ENCODE assay signal across 8 mouse cellular contexts in the genomic region with DNA sequence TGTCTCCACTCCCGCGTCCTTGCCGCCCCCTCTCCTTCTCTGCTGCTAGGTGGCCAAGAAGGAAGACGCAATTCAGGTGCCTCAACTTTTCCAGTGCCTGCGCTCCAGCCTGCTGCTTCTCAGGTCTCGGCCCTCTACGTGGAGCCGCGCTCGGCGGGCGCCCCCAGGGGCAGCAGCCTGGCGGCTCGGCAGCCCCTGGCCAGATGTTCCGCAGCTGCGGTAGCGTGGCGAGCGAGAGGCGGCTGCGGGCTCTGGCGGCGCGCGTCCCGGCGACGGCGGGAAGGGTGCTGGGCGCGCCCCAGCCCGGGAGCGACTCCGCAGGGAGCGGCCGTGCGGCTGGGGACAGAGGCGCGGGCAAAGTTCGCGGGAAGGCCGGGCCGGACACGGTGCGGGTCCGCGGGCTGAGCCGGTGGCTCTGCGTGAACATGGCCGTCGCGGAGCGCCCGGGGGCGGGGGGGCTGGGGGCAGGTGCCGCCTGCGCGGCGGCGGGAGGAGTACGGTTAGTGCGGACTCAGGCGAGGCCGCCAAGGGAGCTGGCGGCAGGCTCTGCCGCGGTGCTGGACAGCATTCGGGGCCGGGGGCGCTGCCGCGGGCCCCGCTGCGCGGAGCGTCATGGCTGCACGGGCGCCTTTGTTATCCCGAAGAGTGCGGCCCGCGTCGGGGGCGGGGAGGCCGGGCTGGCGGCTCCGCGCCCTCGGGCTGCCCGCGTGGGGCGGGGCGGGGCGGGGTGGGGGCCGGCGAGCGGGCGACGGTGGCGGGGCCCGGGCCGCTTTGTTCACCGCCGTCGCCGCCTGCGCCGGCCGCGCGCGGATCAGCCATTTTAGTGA. TPM values are rescaled to one million over a fixed set of nuclear protein-coding genes. Genes with fewer than 3 reads are reported as not detected.
DNase-seq lines count a peak whose midpoint lies in the region; ATAC-seq and TF ChIP-seq lines count a peak whose summit lies in the region.

No protein-coding gene starts in this region.

- 13% methylated on average over 17 of the region's 112 CpGs for WGBS in embryonic facial prominence, embryonic 14.5 days
- 12% methylated on average over 32 of the region's 112 CpGs for WGBS in hindbrain, embryonic 11.5 days
- 17% methylated on average over 29 of the region's 112 CpGs for WGBS in limb, embryonic 14.5 days
- 8% methylated on average over 26 of the region's 112 CpGs for WGBS in neural tube, embryonic 11.5 days

- peaks cover 14% of the 10 kb centered on the region for H3K36me3 ChIP-seq in embryonic facial prominence, embryonic 14.5 days (ENCODE audit: control insufficient read depth, insufficient read depth, low read length)
- H3K36me3 ChIP-seq in hindbrain, embryonic 11.5 days (ENCODE audit: control insufficient read depth, insufficient read depth, low read length), result no peaks in the 10 kb centered on the region
- peaks cover under 1% of the 10 kb centered on the region; the same call in 1 of the 2 replicates for H3K36me3 ChIP-seq in limb, embryonic 14.5 days (ENCODE audit: control insufficient read depth, insufficient read depth, low read length)
- H3K36me3 ChIP-seq in neural tube, embryonic 11.5 days (ENCODE audit: control insufficient read depth, insufficient read depth, low read length), result no peaks in the 10 kb centered on the region

- no peaks in the 10 kb centered on the region for H3K9me3 ChIP-seq in embryonic facial prominence, embryonic 14.5 days (ENCODE audit: control insufficient read depth, low read length)
- no peaks in the 10 kb centered on the region for H3K9me3 ChIP-seq in hindbrain, embryonic 11.5 days (ENCODE audit: control insufficient read depth, low read length)
- H3K9me3 ChIP-seq in limb, embryonic 14.5 days (ENCODE audit: control insufficient read depth, low read length), result no peaks in the 10 kb centered on the region
- no peaks in the 10 kb centered on the region for H3K9me3 ChIP-seq in neural tube, embryonic 11.5 days (ENCODE audit: control insufficient read depth, low read length)

- DNase-seq in kidney, adult 11 months, result peak; percentile 9
- DNase-seq in kidney, adult 8-10 months, result no peak
- DNase-seq in ZHBTc4 (ENCODE audit: low read depth, low spot score), result peak; percentile 42
- DNase-seq in embryonic facial prominence, embryonic 14.5 days (ENCODE audit: low spot score), result peak; percentile 12
- DNase-seq in hindbrain, embryonic 11.5 days (ENCODE audit: low spot score), result peak; percentile 53
- DNase-seq in limb, embryonic 14.5 days (ENCODE audit: low spot score), result peak; percentile 6
- DNase-seq in neural tube, embryonic 11.5 days (ENCODE audit: low spot score), result peak; percentile 50
- peak; percentile 19 to 33 for DNase-seq in thymus, postnatal 36 days

- ATAC-seq in embryonic facial prominence, embryonic 14.5 days (ENCODE audit: low read depth), result peak; percentile 67
- peak; percentile 70 for ATAC-seq in hindbrain, embryonic 11.5 days (ENCODE audit: low FRiP score)
- ATAC-seq in limb, embryonic 14.5 days (ENCODE audit: low FRiP score, low read depth), result peak; percentile 60
- peak; percentile 59 for ATAC-seq in neural tube, embryonic 11.5 days (ENCODE audit: insufficient read depth, low FRiP score, low TSS enrichment)

- no peaks in the 10 kb centered on the region for H3K4me1 ChIP-seq in embryonic facial prominence, embryonic 14.5 days (ENCODE audit: control insufficient read depth, insufficient read depth, low read length)
- no peaks in the 10 kb centered on the region for H3K4me1 ChIP-seq in hindbrain, embryonic 11.5 days (replicated peaks; ENCODE audit: control insufficient read depth, insufficient read depth, low read length)
- H3K4me1 ChIP-seq in limb, embryonic 14.5 days (ENCODE audit: control insufficient read depth, insufficient read depth, low read length), result no peaks in the 10 kb centered on the region
- H3K4me1 ChIP-seq in neural tube, embryonic 11.5 days (ENCODE audit: control insufficient read depth, insufficient read depth, low read length), result no peaks in the 10 kb centered on the region

- peak overlapping the region; percentile 57 for H3K4me2 ChIP-seq in embryonic facial prominence, embryonic 14.5 days (ENCODE audit: low read depth, low read length)
- peak overlapping the region; percentile 53; the same call in 1 of the 2 replicates for H3K4me2 ChIP-seq in hindbrain, embryonic 11.5 days (replicated peaks; ENCODE audit: low read depth, low read length)
- H3K4me2 ChIP-seq in limb, embryonic 14.5 days (replicated peaks; ENCODE audit: low read depth, low read length, severe bottlenecking), result peak overlapping the region; percentile 41
- peak overlapping the region; percentile 27 for H3K4me2 ChIP-seq in neural tube, embryonic 11.5 days (ENCODE audit: low read depth)

- peak overlapping the region; percentile 62 for H3K4me3 ChIP-seq in embryonic facial prominence, embryonic 14.5 days (ENCODE audit: low read depth, low read length)
- peak overlapping the region; percentile 79 for H3K4me3 ChIP-seq in hindbrain, embryonic 11.5 days (ENCODE audit: low read depth, low read length)
- H3K4me3 ChIP-seq in limb, embryonic 14.5 days (replicated peaks; ENCODE audit: low read length), result peak overlapping the region; percentile 58
- peak overlapping the region; percentile 76 for H3K4me3 ChIP-seq in neural tube, embryonic 11.5 days (ENCODE audit: low read depth, low read length)

- H3K9ac ChIP-seq in embryonic facial prominence, embryonic 14.5 days (ENCODE audit: low read depth, low read length), result peak overlapping the region; percentile 89
- H3K9ac ChIP-seq in hindbrain, embryonic 11.5 days (ENCODE audit: low read depth, low read length), result peak overlapping the region; percentile 90
- H3K9ac ChIP-seq in limb, embryonic 14.5 days (ENCODE audit: low read depth, low read length, severe bottlenecking), result peak overlapping the region; percentile 89
- peak overlapping the region; percentile 97 for H3K9ac ChIP-seq in neural tube, embryonic 11.5 days (ENCODE audit: low read length)

- TF ChIP-seq POLR2A in limb, embryonic 14.5 days (IDR thresholded peaks at IDR 0.05; ENCODE audit: borderline replicate concordance, extremely low read depth, insufficient read depth, insufficient read length), result no peak

- no peaks in the 10 kb centered on the region for H3K27me3 ChIP-seq in embryonic facial prominence, embryonic 14.5 days (replicated peaks; ENCODE audit: control insufficient read depth, insufficient read depth, low read length)
- H3K27me3 ChIP-seq in hindbrain, embryonic 11.5 days (ENCODE audit: control insufficient read depth, insufficient read depth, low read length), result no peaks in the 10 kb centered on the region; the same call in 1 of the 2 replicates
- no peaks in the 10 kb centered on the region for H3K27me3 ChIP-seq in limb, embryonic 14.5 days (ENCODE audit: control insufficient read depth, insufficient read depth, low read length)
- no peaks in the 10 kb centered on the region for H3K27me3 ChIP-seq in neural tube, embryonic 11.5 days (ENCODE audit: control insufficient read depth, insufficient read depth, low read length)

- peak overlapping the region; percentile 92 for H3K27ac ChIP-seq in embryonic facial prominence, embryonic 14.5 days (replicated peaks; ENCODE audit: low read depth, low read length)
- H3K27ac ChIP-seq in hindbrain, embryonic 11.5 days (ENCODE audit: low read depth, low read length), result peak overlapping the region; percentile 96
- H3K27ac ChIP-seq in limb, embryonic 14.5 days (replicated peaks; ENCODE audit: low read depth, low read length), result peak overlapping the region; percentile 95
- H3K27ac ChIP-seq in neural tube, embryonic 11.5 days (ENCODE audit: low read depth, low read length), result peak overlapping the region; percentile 98

RNA-seq across cellular contexts. Expression of gene Hmgb3, which starts 0.6 kb away (rescaled TPM):
- polyA plus RNA-seq in embryonic facial prominence, embryonic 14.5 days (2014; fragmentation: Nextera tagmentation; extraction: Ambion mirVana), result 122 and 159 TPM in 2 replicates
- polyA plus RNA-seq in hindbrain, embryonic 11.5 days (2014; fragmentation: Nextera tagmentation; extraction: Ambion mirVana), result 571 and 643 TPM in 2 replicates
- polyA plus RNA-seq in limb, embryonic 14.5 days (2012; rRNA removed), result 123 and 181 TPM in 2 replicates
- 167 and 196 TPM in 2 replicates for polyA plus RNA-seq in limb, embryonic 14.5 days (2014; fragmentation: Nextera tagmentation; extraction: Ambion mirVana)
- 608 and 609 TPM in 2 replicates for polyA plus RNA-seq in neural tube, embryonic 11.5 days (2014; fragmentation: Nextera tagmentation; extraction: Ambion mirVana)

Comparison
In these comparisons a context has a peak if more than half of its experiments do, and no peak if none do; other contexts are left out.
1. DNase-seq: peak in kidney, adult 11 months (single experiment), ZHBTc4 (single experiment), embryonic facial prominence, embryonic 14.5 days (single experiment), hindbrain, embryonic 11.5 days (single experiment), limb, embryonic 14.5 days (single experiment), neural tube, embryonic 11.5 days (single experiment) and thymus, postnatal 36 days (2 of 2); none in kidney, adult 8-10 months (0 of 2).
2. Peak in every context shown above with its lines, with median percentiles within 50 percentile points of each other: ATAC-seq, H3K27ac ChIP-seq, H3K4me2 ChIP-seq, H3K4me3 ChIP-seq and H3K9ac ChIP-seq.